Mouse (Mus musculus) cerebellum, adult 8-10 months (tissue): ENCODE data around the gene Snd1.
A peak's percentile ranks its signal among the peaks of the same experiment; 100 is the strongest.

Source experiments
- DNase-seq: peaks from one replicate; pipeline ENCODE4 v3.0.0; 2022

Snd1 gene

GRCm38 (mm10) chr6:28758293-28758692, 283.4 kb downstream of the Snd1 start:
- DNase-seq, result no peak

- DNase-seq, result no peak
Measured at GRCm38 (mm10) chr6:28761728-28762127, 286.8 kb downstream of the Snd1 start.

- no peak for DNase-seq
Measured at GRCm38 (mm10) chr6:28762132-28762775, 287.3 kb downstream of the Snd1 start.

- DNase-seq, result no peak
Measured at GRCm38 (mm10) chr6:28766622-28767021, 291.7 kb downstream of the Snd1 start.

GRCm38 (mm10) chr6:28767891-28768481, 293.0 kb downstream of the Snd1 start:
- no peak for DNase-seq

- no peak for DNase-seq
Measured at GRCm38 (mm10) chr6:28771331-28771730, 296.4 kb downstream of the Snd1 start.

GRCm38 (mm10) chr6:28781696-28782095, 306.8 kb downstream of the Snd1 start:
- no peak for DNase-seq

- DNase-seq, result no peak
Measured at GRCm38 (mm10) chr6:28783082-28783647, 308.2 kb downstream of the Snd1 start.

- no peak for DNase-seq
Measured at GRCm38 (mm10) chr6:28783953-28784352, 309.0 kb downstream of the Snd1 start.

- no peak for DNase-seq
Measured at GRCm38 (mm10) chr6:28785770-28786169, 310.8 kb downstream of the Snd1 start.

GRCm38 (mm10) chr6:28787133-28787532, 312.2 kb downstream of the Snd1 start:
- peak; percentile 38 for DNase-seq

- no peak for DNase-seq
Measured at GRCm38 (mm10) chr6:28789685-28790084, 314.7 kb downstream of the Snd1 start.

GRCm38 (mm10) chr6:28791183-28791582, 316.2 kb downstream of the Snd1 start:
- no peak for DNase-seq

GRCm38 (mm10) chr6:28791809-28792208, 316.9 kb downstream of the Snd1 start:
- no peak for DNase-seq

- no peak for DNase-seq
Measured at GRCm38 (mm10) chr6:28795380-28795779, 320.4 kb downstream of the Snd1 start.

- no peak for DNase-seq
Measured at GRCm38 (mm10) chr6:28795792-28796515, 321.0 kb downstream of the Snd1 start.

GRCm38 (mm10) chr6:28799818-28800217, 324.9 kb downstream of the Snd1 start:
- no peak for DNase-seq

- peak; percentile 79 for DNase-seq
Measured at GRCm38 (mm10) chr6:28800976-28801375, 326.0 kb downstream of the Snd1 start.

GRCm38 (mm10) chr6:28803678-28804279, 328.8 kb downstream of the Snd1 start:
- peak; percentile 66 for DNase-seq

GRCm38 (mm10) chr6:28804751-28805150, 329.8 kb downstream of the Snd1 start:
- DNase-seq, result no peak

- no peak for DNase-seq
Measured at GRCm38 (mm10) chr6:28813057-28813456, 338.1 kb downstream of the Snd1 start.

- DNase-seq, result no peak
Measured at GRCm38 (mm10) chr6:28814895-28815294, 340.0 kb downstream of the Snd1 start.

- DNase-seq, result peak; percentile 74
Measured at GRCm38 (mm10) chr6:28817039-28817438, 342.1 kb downstream of the Snd1 start.
